Mouse (Mus musculus) intestine, embryonic 16.5 days (tissue): ENCODE data around the gene Plch2. TPM values are rescaled to one million over a fixed set of nuclear protein-coding genes. Genes with fewer than 3 reads are reported as not detected.

Source experiments
- ATAC-seq: fragments of 200-750 bp; cut with Nextera tagmentation; 2 replicates; pipeline ENCODE4 v1.8.0; 2017; ENCODE audit warnings: moderate TSS enrichment, moderate library complexity
- H3K27ac ChIP-seq: fragments of 300-500 bp; sonication (generic); 2 replicates; pipeline ENCODE4 v1.5.1; 2014; ENCODE audit warnings: mild to moderate bottlenecking, low read length
- H3K27me3 ChIP-seq: fragments of 300-500 bp; sonication (generic); replicated peaks from 2 replicates; pipeline ENCODE4 v1.6.1; 2014; ENCODE audit warnings: low read length, control low read depth, mixed read lengths; ENCODE audit not compliant: control insufficient read depth, insufficient read depth
- H3K36me3 ChIP-seq: fragments of 300-500 bp; sonication (generic); 2 replicates; pipeline ENCODE4 v1.6.1; 2014; ENCODE audit warnings: low read length, control low read depth; ENCODE audit not compliant: control insufficient read depth, insufficient read depth
- H3K4me1 ChIP-seq: fragments of 300-500 bp; sonication (generic); 2 replicates; pipeline ENCODE4 v1.6.1; 2014; ENCODE audit warnings: low read length, control low read depth, mixed read lengths; ENCODE audit not compliant: control insufficient read depth, insufficient read depth
- H3K4me2 ChIP-seq: fragments of 300-500 bp; sonication (generic); 2 replicates; pipeline ENCODE4 v1.6.1; 2014; ENCODE audit warnings: low read depth, low read length, control low read depth
- H3K4me3 ChIP-seq: fragments of 300-500 bp; sonication (generic); 2 replicates; pipeline ENCODE4 v1.5.1; 2014; ENCODE audit warnings: mild to moderate bottlenecking, low read length
- H3K9ac ChIP-seq: fragments of 300-500 bp; sonication (generic); 2 replicates; pipeline ENCODE4 v1.6.1; 2014; ENCODE audit warnings: low read depth, low read length
- H3K9me3 ChIP-seq: fragments of 300-500 bp; sonication (generic); 2 replicates; pipeline ENCODE4 v1.6.1; 2016; ENCODE audit warnings: low read length, control low read depth; ENCODE audit not compliant: control insufficient read depth
- WGBS: fragments of 180-500 bp; shearing (Covaris S2); extraction: QIAGEN DNeasy Blood & Tissue Kit; methylation state at CpG from one replicate; pipeline ENCODE4 v1.1.7; 2014; 5-methylcytosine and 5-hydroxymethylcytosine counted together
- polyA plus RNA-seq: library from polyadenylated mRNA; unstranded; fragments of >200 nt; fragmentation: Nextera tagmentation; extraction: Ambion mirVana; gene quantifications from 2 replicates; pipeline ENCODE4 v1.2.1, GENCODE M21; 2015

Gene Plch2
- polyA plus RNA-seq, 1 experiment from 2014 or later: 19.8 TPM

DNA sequence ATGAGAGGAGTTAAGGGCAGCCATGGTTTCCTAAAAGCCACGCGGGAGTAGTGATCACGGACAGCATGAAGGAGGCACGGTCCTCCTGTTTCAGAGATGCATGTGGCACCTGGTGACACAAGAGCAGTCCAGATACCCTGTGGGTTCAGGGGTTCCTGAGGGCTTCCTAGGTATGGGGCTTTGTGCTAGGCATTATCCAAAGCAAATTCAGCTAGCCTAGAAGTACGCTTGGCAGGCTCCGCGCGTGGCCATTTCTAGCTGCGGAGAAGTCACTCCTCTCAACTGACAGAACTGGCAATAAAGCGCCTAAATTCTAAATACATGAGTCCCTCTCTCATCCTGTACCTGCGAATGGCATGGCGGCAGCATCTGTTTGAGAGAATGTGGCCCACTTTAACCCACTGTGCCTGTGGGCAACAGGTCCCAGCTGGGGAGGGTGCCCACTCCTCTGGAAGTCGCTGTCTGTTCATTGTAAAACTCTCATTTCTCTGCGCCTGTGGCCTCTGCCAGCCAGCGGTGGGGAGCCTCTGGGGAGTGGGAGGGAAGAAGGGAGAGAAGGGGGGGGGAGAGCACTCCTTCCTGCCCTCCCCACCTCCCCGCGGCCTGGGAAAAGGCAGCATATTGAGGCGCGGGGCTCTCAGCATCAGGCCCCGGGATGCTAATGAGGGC is 96.4 kb downstream of the Plch2 start:
- Histone ChIP-seq H3K27me3 (peaks cover 69% of the 10 kb centered on the region), H3K4me2 (peak overlapping the region; percentile 86), H3K27ac (no peak overlapping the region), H3K4me1 (peaks cover 38% of the 10 kb centered on the region), H3K36me3 (no peaks in the 10 kb centered on the region), H3K9me3 (no peaks in the 10 kb centered on the region), H3K4me3 (peak overlapping the region; percentile 50), H3K9ac (peak overlapping the region; percentile 50)
- WGBS: 27% methylated on average over 20 of the region's 20 CpGs
- ATAC-seq: no peak

- Histone ChIP-seq H3K9me3 (no peaks in the 10 kb centered on the region), H3K36me3 (no peaks in the 10 kb centered on the region), H3K27me3 (peaks cover 74% of the 10 kb centered on the region), H3K4me1 (peaks cover 35% of the 10 kb centered on the region), H3K4me3 (no peak overlapping the region), H3K27ac (no peak overlapping the region), H3K9ac (no peak overlapping the region), H3K4me2 (peak overlapping the region; percentile 22; the same call in 1 of the 2 replicates)
- WGBS: 20% methylated on average over 8 of the region's 8 CpGs
- no peak for ATAC-seq
These were observed 98.0 kb downstream of the Plch2 start for GRCm38 (mm10) chr4:154958621-154959020.

- no peak overlapping the region for H3K4me3 ChIP-seq
- no peak overlapping the region for H3K9ac ChIP-seq
- WGBS: 4% methylated on average over 15 of the region's 15 CpGs
- no peaks in the 10 kb centered on the region for H3K9me3 ChIP-seq
- peaks cover 75% of the 10 kb centered on the region for H3K27me3 ChIP-seq
- H3K27ac ChIP-seq: no peak overlapping the region
- H3K36me3 ChIP-seq: no peaks in the 10 kb centered on the region
- no peak for ATAC-seq
- H3K4me1 ChIP-seq: peaks cover 33% of the 10 kb centered on the region
- peak overlapping the region; percentile 22 for H3K4me2 ChIP-seq
These were observed 98.4 kb downstream of the Plch2 start for GRCm38 (mm10) chr4:154958171-154958570.

- Histone ChIP-seq H3K27ac (no peak overlapping the region), H3K9me3 (no peaks in the 10 kb centered on the region), H3K4me3 (no peak overlapping the region), H3K36me3 (no peaks in the 10 kb centered on the region), H3K27me3 (peaks cover 76% of the 10 kb centered on the region), H3K9ac (no peak overlapping the region), H3K4me2 (no peak overlapping the region), H3K4me1 (peaks cover 33% of the 10 kb centered on the region)
- 50% methylated on average over 13 of the region's 13 CpGs for WGBS
- ATAC-seq: no peak
These were observed 99.1 kb downstream of the Plch2 start for GRCm38 (mm10) chr4:154957289-154957993.

- H3K4me1 ChIP-seq: peaks cover 29% of the 10 kb centered on the region
- H3K4me3 ChIP-seq: no peak overlapping the region
- WGBS: 48% methylated on average over 9 of the region's 9 CpGs
- H3K27me3 ChIP-seq: peaks cover 77% of the 10 kb centered on the region
- no peak overlapping the region for H3K4me2 ChIP-seq
- H3K27ac ChIP-seq: no peak overlapping the region
- no peaks in the 10 kb centered on the region for H3K36me3 ChIP-seq
- ATAC-seq: no peak
- no peak overlapping the region for H3K9ac ChIP-seq
- no peaks in the 10 kb centered on the region for H3K9me3 ChIP-seq
These were observed 100.0 kb downstream of the Plch2 start for GRCm38 (mm10) chr4:154956604-154957003.

- ATAC-seq: no peak
- Histone ChIP-seq H3K9ac (no peak overlapping the region), H3K4me3 (no peak overlapping the region), H3K4me2 (no peak overlapping the region), H3K36me3 (no peaks in the 10 kb centered on the region), H3K27ac (no peak overlapping the region), H3K9me3 (no peaks in the 10 kb centered on the region), H3K4me1 (peaks cover 10% of the 10 kb centered on the region), H3K27me3 (peaks cover 53% of the 10 kb centered on the region)
- WGBS: 2% methylated on average over 26 of the region's 26 CpGs
These were observed 103.9 kb downstream of the Plch2 start for GRCm38 (mm10) chr4:154952461-154953241.

DNA sequence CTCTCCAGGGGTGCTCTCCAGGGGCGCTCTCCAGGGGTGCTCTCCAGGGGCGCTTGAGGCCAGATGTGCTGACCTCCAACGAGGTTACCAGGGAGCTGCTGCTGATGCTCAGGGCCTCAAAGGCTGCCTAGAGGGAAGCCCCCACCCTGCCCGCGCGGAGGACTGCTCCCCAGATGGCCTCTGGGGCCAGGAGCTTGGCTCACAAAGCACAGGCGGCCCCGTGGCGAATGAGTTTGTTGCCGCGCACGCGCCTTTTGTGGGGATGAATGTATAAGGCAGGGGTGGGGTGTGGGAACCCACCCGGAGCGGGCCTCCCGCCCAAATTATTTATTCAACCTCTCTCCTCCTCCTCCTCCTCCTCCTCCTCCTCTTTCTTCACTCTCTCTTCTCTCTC is 107.0 kb downstream of the Plch2 start:
- H3K27me3 ChIP-seq: peaks cover 40% of the 10 kb centered on the region
- WGBS: 12% methylated on average over 16 of the region's 16 CpGs

DNA sequence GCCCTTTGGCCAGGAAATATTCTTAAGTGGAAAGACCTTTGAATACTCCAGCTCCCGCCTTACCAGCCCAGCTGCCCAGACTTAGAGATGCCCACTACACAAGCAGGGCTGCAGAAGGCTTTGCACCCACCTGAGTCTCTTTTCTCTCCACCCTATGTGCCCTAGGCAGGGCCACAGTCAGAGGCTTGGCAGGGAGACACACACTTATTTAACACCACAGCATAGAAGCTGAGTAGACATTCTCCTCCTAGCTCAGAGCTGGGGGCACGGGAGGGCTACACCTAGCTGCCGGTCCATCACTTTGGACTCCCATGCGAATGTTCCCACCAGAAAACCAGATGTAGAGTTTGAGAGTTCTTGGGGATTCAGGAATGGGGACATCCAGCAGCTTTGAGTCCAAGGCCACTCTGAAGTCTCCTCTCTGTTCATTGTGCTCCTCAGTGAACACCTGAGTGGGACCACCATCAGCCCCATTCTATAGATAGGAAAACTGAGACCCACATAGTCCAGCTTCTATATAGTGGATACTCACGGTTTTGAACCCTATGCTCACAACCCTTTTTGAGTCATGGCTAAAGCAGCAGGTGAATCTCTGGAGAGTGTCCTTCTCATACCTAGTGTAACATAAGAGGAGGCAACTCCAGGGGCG is 107.5 kb downstream of the Plch2 start:
- WGBS: 68% methylated on average over 6 of the region's 6 CpGs
- no peak for ATAC-seq
- Histone ChIP-seq H3K27ac (no peak overlapping the region), H3K27me3 (peaks cover 38% of the 10 kb centered on the region), H3K4me3 (no peak overlapping the region), H3K36me3 (no peaks in the 10 kb centered on the region), H3K9me3 (no peaks in the 10 kb centered on the region), H3K4me1 (peaks cover 16% of the 10 kb centered on the region), H3K9ac (no peak overlapping the region), H3K4me2 (no peak overlapping the region)

More for the DNA sequence above, 107.0 kb downstream of the Plch2 start:
- Histone ChIP-seq H3K27ac (no peak overlapping the region), H3K9me3 (no peaks in the 10 kb centered on the region), H3K4me3 (no peak overlapping the region), H3K9ac (no peak overlapping the region), H3K4me1 (peaks cover 16% of the 10 kb centered on the region), H3K36me3 (no peaks in the 10 kb centered on the region), H3K4me2 (no peak overlapping the region)
- no peak for ATAC-seq
